ENCODE assay signal across 18 mouse cellular contexts in the genomic region with DNA sequence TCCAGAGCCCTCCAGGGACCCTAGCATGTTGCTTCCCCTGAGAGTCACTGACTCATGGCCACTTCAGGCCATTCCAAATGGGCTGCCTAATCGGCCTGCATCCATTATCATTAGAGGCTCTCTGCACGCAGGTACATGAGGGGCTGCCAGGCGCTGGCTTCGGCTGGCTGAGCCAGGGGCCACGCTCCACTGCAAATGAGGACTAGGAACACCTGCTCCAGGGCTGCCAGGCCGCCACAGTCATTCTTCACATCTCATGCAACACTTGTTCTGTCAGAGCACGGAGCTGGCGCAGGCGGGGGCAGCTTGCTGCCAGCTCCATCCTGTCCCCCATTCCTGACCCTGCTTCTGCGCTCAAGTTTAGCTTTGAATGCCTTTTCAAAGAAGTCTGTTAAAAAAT.
A peak's percentile ranks its signal among the peaks of the same experiment; 100 is the strongest.
DNase-seq lines count a peak whose midpoint lies in the region; ATAC-seq and TF ChIP-seq lines count a peak whose summit lies in the region.
"Had no signal": no experiment of that assay in that cellular context is flagged by ENCODE, and none has a peak within 500 bp of the region (broad histone marks: within the 10 kb centered on the region; RNA-seq: fewer than 3 reads in every experiment).

No protein-coding gene starts in this region.

- peaks cover 6% of the 10 kb centered on the region; the same call in 1 of the 2 replicates for H3K4me1 ChIP-seq in forebrain, embryonic 16.5 days (replicated peaks; ENCODE audit: control insufficient read depth, insufficient read depth, low read length)
- peaks cover 9% of the 10 kb centered on the region for H3K4me1 ChIP-seq in forebrain, embryonic 13.5 days
- H3K4me1 ChIP-seq: forebrain, embryonic 12.5 days had no signal

- TF ChIP-seq CTCF in brain, embryonic 14.5 days (IDR thresholded peaks at IDR 0.05; ENCODE audit: borderline replicate concordance, extremely low read depth, insufficient read depth, insufficient read length) = no peak

- no peak overlapping the region for H3K9ac ChIP-seq in forebrain, embryonic 16.5 days (replicated peaks; ENCODE audit: low read depth, low read length)
- H3K9ac ChIP-seq in forebrain, embryonic 13.5 days = no peak overlapping the region
- H3K9ac ChIP-seq: forebrain, embryonic 12.5 days; heart, embryonic 13.5 days had no signal

- H3K4me2 ChIP-seq in forebrain, embryonic 16.5 days (ENCODE audit: low read length) = no peak overlapping the region
- H3K4me2 ChIP-seq in forebrain, embryonic 13.5 days = no peak overlapping the region
- H3K4me2 ChIP-seq: forebrain, embryonic 12.5 days; heart, embryonic 13.5 days; liver, embryonic 11.5 days; midbrain, embryonic 11.5 days had no signal

- DNase-seq in brain, embryonic 14.5 days (ENCODE audit: low read depth) = peak; percentile 72
- DNase-seq in kidney, adult 18-20 months = peak; percentile 25
- peak; percentile 41 to 51 for DNase-seq in kidney, postnatal 36 days
- no peak for DNase-seq in adrenal gland, postnatal 14 days
- no peak for DNase-seq in heart, adult 8-10 months (ENCODE audit: low spot score)
- DNase-seq: cerebellum, adult 2 months; gastrocnemius, adult 2 months; lung, postnatal 14 days; thymus, postnatal 4 days had no signal

- no peaks in the 10 kb centered on the region for H3K9me3 ChIP-seq in forebrain, embryonic 16.5 days (ENCODE audit: control insufficient read depth, low read length)
- H3K9me3 ChIP-seq in forebrain, embryonic 13.5 days (replicated peaks) = no peaks in the 10 kb centered on the region
- H3K9me3 ChIP-seq: forebrain, embryonic 12.5 days; heart, embryonic 13.5 days had no signal

- H3K4me3 ChIP-seq in forebrain, embryonic 16.5 days (replicated peaks; ENCODE audit: low read length) = no peak overlapping the region
- H3K4me3 ChIP-seq in forebrain, embryonic 13.5 days = no peak overlapping the region
- H3K4me3 ChIP-seq: forebrain, embryonic 12.5 days; gastrocnemius, adult 2 months; heart, embryonic 13.5 days; left cerebral cortex, adult 2 months had no signal

- no peaks in the 10 kb centered on the region for H3K36me3 ChIP-seq in forebrain, embryonic 16.5 days (ENCODE audit: control insufficient read depth, insufficient read depth)
- no peaks in the 10 kb centered on the region for H3K36me3 ChIP-seq in forebrain, embryonic 13.5 days (ENCODE audit: poor library complexity, severe bottlenecking)
- H3K36me3 ChIP-seq: forebrain, embryonic 12.5 days; G1E; heart, embryonic 13.5 days had no signal

- WGBS in forebrain, embryonic 16.5 days = 48% methylated on average over 10 of the region's 10 CpGs
- WGBS in forebrain, embryonic 13.5 days = 58% methylated on average over 10 of the region's 10 CpGs

- peak; percentile 36; the same call in 1 of the 2 replicates for ATAC-seq in forebrain, embryonic 16.5 days
- no peak for ATAC-seq in forebrain, embryonic 13.5 days
- ATAC-seq in activated CD4-positive, CD25-positive, alpha-beta regulatory T cell, adult 4 months = no peak

- TF ChIP-seq POLR2A in brain, embryonic 14.5 days (IDR thresholded peaks at IDR 0.05; ENCODE audit: borderline replicate concordance, extremely low read depth, insufficient read depth, insufficient read length, poor library complexity, severe bottlenecking) = no peak

- H3K27me3 ChIP-seq in forebrain, embryonic 16.5 days (replicated peaks; ENCODE audit: control insufficient read depth, insufficient read depth, low read length) = no peaks in the 10 kb centered on the region
- no peaks in the 10 kb centered on the region for H3K27me3 ChIP-seq in forebrain, embryonic 13.5 days
- H3K27me3 ChIP-seq: forebrain, embryonic 12.5 days had no signal

- no peak overlapping the region for H3K27ac ChIP-seq in forebrain, embryonic 16.5 days (ENCODE audit: low read length)
- no peak overlapping the region for H3K27ac ChIP-seq in forebrain, embryonic 13.5 days
- H3K27ac ChIP-seq: forebrain, embryonic 12.5 days; gastrocnemius, adult 2 months; heart, embryonic 13.5 days; left cerebral cortex, adult 2 months had no signal

Comparison
In these comparisons a context has a peak if more than half of its experiments do, and no peak if none do; other contexts are left out.
1. DNase-seq: peak in brain, embryonic 14.5 days (single experiment), kidney, adult 18-20 months (single experiment) and kidney, postnatal 36 days (2 of 2); none in adrenal gland, postnatal 14 days (single experiment) and heart, adult 8-10 months (single experiment).